Mouse (Mus musculus) ES-E14 (cell line): ENCODE data around the gene Bpgm.

Experiments used
- HCFC1 ChIP-seq: IDR thresholded peaks from 2 replicates; pipeline ENCODE4 v1.6.1; 2012; ENCODE audit warnings: low read length, inconsistent platforms, borderline replicate concordance; ENCODE audit not compliant: insufficient read depth
- MAFK ChIP-seq: IDR thresholded peaks from 2 replicates; pipeline ENCODE4 v1.6.1; 2014; ENCODE audit warnings: mild to moderate bottlenecking, low read depth, low read length, inconsistent platforms; ENCODE audit not compliant: insufficient read depth
- ZC3H11A ChIP-seq: IDR thresholded peaks from 2 replicates; pipeline ENCODE4 v1.6.1; 2012; ENCODE audit warnings: low read depth, mild to moderate bottlenecking, inconsistent platforms, low read length, borderline replicate concordance

- TF ChIP-seq ZC3H11A (no peak), HCFC1 (no peak), MAFK (no peak)
Measured at GRCm38 (mm10) chr6:34525927-34526326, 49.9 kb downstream of the Bpgm start.
